Comparison of ENCODE assay signal across 12 mouse cellular contexts in genomic region chr4:118297844-118298243, GRCm38 (mm10). TPM values are rescaled to one million over a fixed set of nuclear protein-coding genes. Genes with fewer than 3 reads are reported as not detected.
DNase-seq lines count a peak whose midpoint lies in the region; ATAC-seq and TF ChIP-seq lines count a peak whose summit lies in the region.
"Had no signal": no experiment of that assay in that cellular context is flagged by ENCODE, and none has a peak within 500 bp of the region (broad histone marks: within the 10 kb centered on the region; RNA-seq: fewer than 3 reads in every experiment).

No protein-coding gene starts in this region.

- H3K36me3 ChIP-seq in lung, embryonic 14.5 days (ENCODE audit: insufficient read depth): no peaks in the 10 kb centered on the region
- no peaks in the 10 kb centered on the region for H3K36me3 ChIP-seq in midbrain, embryonic 13.5 days
- H3K36me3 ChIP-seq: limb, embryonic 12.5 days had no signal

- peak; percentile 43 for ATAC-seq in lung, embryonic 14.5 days (ENCODE audit: insufficient read depth)
- ATAC-seq in granulocyte monocyte progenitor cell, adult 5-6 weeks (replicated peaks; ENCODE audit: poor library complexity, severe bottlenecking): 0 out of 2 replicates have a peak, but pooled peaks have one; percentile 9
- ATAC-seq in midbrain, embryonic 13.5 days: peak; percentile 53

- H3K4me3 ChIP-seq in lung, embryonic 14.5 days (ENCODE audit: low read depth, low read length): no peak overlapping the region
- no peak overlapping the region for H3K4me3 ChIP-seq in lung, adult 2 months (replicated peaks; ENCODE audit: extremely low read depth, low read depth, low read length)
- H3K4me3 ChIP-seq in midbrain, embryonic 13.5 days (replicated peaks): no peak overlapping the region
- H3K4me3 ChIP-seq: erythroblast, embryonic 14.5 days; limb, embryonic 12.5 days had no signal

- H3K27me3 ChIP-seq in lung, embryonic 14.5 days (ENCODE audit: insufficient read depth, low read length): no peaks in the 10 kb centered on the region
- 0 out of 2 replicates have a peak, but pooled peaks cover 4% of the 10 kb centered on the region for H3K27me3 ChIP-seq in midbrain, embryonic 13.5 days

- no peak overlapping the region for H3K4me2 ChIP-seq in lung, embryonic 14.5 days
- H3K4me2 ChIP-seq in midbrain, embryonic 13.5 days (replicated peaks): no peak overlapping the region
- H3K4me2 ChIP-seq: limb, embryonic 12.5 days had no signal

- no peak overlapping the region for H3K9ac ChIP-seq in lung, embryonic 14.5 days
- H3K9ac ChIP-seq in midbrain, embryonic 13.5 days (replicated peaks): no peak overlapping the region
- H3K9ac ChIP-seq: limb, embryonic 12.5 days had no signal

- 12% methylated on average over 5 of the region's 5 CpGs for WGBS in lung, embryonic 14.5 days
- WGBS in lung, adult 2 months: 15% methylated on average over 5 of the region's 5 CpGs
- 11% methylated on average over 5 of the region's 5 CpGs for WGBS in midbrain, embryonic 13.5 days

- 0 out of 2 replicates have a peak, but pooled peaks cover 3% of the 10 kb centered on the region for H3K4me1 ChIP-seq in lung, embryonic 14.5 days (ENCODE audit: insufficient read depth)
- H3K4me1 ChIP-seq in lung, adult 2 months (ENCODE audit: control insufficient read depth, insufficient read depth, low read length): no peaks in the 10 kb centered on the region
- H3K4me1 ChIP-seq in midbrain, embryonic 13.5 days (replicated peaks): peaks cover 29% of the 10 kb centered on the region

- TF ChIP-seq POLR2A in lung, adult 2 months (IDR thresholded peaks at IDR 0.05; ENCODE audit: borderline replicate concordance, extremely low read depth, low read depth, low read length): no peak

- no peak for TF ChIP-seq CTCF in lung, embryonic 14.5 days (IDR thresholded peaks at IDR 0.05; ENCODE audit: low read depth)
- no peak for TF ChIP-seq CTCF in lung, adult 2 months (IDR thresholded peaks at IDR 0.05; ENCODE audit: insufficient read depth, low read length)

- H3K27ac ChIP-seq in lung, embryonic 14.5 days (ENCODE audit: low read depth): no peak overlapping the region
- peak overlapping the region; percentile 2; the same call in 1 of the 2 replicates for H3K27ac ChIP-seq in midbrain, embryonic 13.5 days
- H3K27ac ChIP-seq: limb, embryonic 12.5 days; macrophage had no signal

- H3K9me3 ChIP-seq in lung, embryonic 14.5 days (ENCODE audit: low read depth, low read length): no peaks in the 10 kb centered on the region
- H3K9me3 ChIP-seq in midbrain, embryonic 13.5 days: no peaks in the 10 kb centered on the region
- H3K9me3 ChIP-seq: limb, embryonic 12.5 days had no signal

- peak; percentile 64 for DNase-seq in embryo, embryonic 10 days (ENCODE audit: low spot score)
- DNase-seq in embryo, embryonic 9.5 days (ENCODE audit: extremely low spot score): no peak
- DNase-seq in lung, embryonic 14.5 days: no peak
- DNase-seq in lung, adult 2 months: no peak
- DNase-seq in B cell, adult 2 months: no peak
- DNase-seq in kidney, adult 8-10 months: no peak
- DNase-seq: cerebellum, adult 18-20 months had no signal

RNA-seq across cellular contexts. Expression of gene Ptprf, which starts 6.6 kb away (rescaled TPM):
- polyA plus RNA-seq in lung, embryonic 14.5 days (2014; fragmentation: Nextera tagmentation; extraction: Ambion mirVana): 69.7 and 75.7 TPM in 2 replicates
- polyA plus RNA-seq in lung, adult 2 months (2012; rRNA removed): 245 and 250 TPM in 2 replicates
- total RNA-seq in granulocyte monocyte progenitor cell, adult 5-6 weeks (2014; fragmentation: Nextera tagmentation): 0.17 TPM in 1 of 2 replicates, not detected in the other
- total RNA-seq in granulocyte monocyte progenitor cell, adult 5-6 weeks (2017): 0.04 TPM in 1 of 2 replicates, not detected in the other
- 80.3 and 91.8 TPM in 2 replicates for polyA plus RNA-seq in midbrain, embryonic 13.5 days (2015; fragmentation: Nextera tagmentation; extraction: Ambion mirVana)
